Mouse (Mus musculus) adrenal gland, adult 18-20 months (tissue): Measurements from ENCODE around the gene Kbtbd13. TPM values are rescaled to one million over a fixed set of nuclear protein-coding genes. Genes with fewer than 3 reads are reported as not detected.
A peak's percentile ranks its signal among the peaks of the same experiment; 100 is the strongest.

Source experiments
- DNase-seq, 2 experiments: peaks; one replicate each; pipeline ENCODE4 v3.0.0; 2021 to 2022; ENCODE audit warnings: low spot score in 2 of 2
- total RNA-seq, 2 experiments: library from RNA; stranded (reverse); gene quantifications; 1 replicate in 1 of 2; 2 replicates in 1 of 2; pipeline ENCODE4 v1.2.3; 2021

The Kbtbd13 gene
- total RNA-seq, 2 experiments from 2014 or later: 0.17 to 0.26 TPM

DNA sequence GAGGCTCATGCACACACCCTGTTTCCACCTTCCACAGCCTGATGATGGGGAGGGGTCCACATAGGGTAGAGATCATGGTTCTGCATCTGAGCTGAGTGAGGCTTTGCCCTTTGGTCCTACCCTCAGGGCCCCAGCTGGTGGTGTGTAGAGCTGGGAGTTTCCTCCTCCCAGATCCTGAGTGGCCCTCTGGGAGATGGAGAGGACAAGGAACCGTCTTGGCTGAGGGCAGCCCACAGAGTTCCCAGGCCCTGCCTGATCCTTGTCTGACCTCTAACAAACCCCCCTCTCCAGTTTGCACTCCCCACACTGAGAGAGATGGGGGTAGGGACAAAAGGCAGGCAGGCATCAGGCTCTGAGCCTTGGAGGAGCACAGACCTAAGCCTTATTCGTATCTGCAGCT, 2.9 kb upstream of the Kbtbd13 start:
- no peak for DNase-seq

DNA sequence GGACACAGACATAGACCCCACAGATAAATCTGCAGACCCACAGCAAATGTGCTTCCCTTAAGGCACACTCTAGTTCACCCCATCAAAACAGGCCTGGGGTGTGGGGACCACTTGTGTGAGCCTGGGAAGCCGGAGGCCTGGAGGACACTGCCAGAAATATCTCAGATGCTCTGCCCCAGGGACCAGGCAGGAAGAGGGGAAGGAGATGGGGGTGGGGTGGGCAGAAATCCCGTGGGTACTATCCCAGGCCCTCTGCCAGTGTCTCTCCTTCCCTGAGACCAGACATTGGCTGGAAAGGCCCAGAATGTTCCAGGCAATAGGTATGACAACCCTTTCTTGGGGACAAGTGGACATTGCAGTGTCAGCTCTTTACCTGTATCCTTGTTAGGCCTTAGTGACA, 2.2 kb upstream of the Kbtbd13 start:
- no peak for DNase-seq

DNA sequence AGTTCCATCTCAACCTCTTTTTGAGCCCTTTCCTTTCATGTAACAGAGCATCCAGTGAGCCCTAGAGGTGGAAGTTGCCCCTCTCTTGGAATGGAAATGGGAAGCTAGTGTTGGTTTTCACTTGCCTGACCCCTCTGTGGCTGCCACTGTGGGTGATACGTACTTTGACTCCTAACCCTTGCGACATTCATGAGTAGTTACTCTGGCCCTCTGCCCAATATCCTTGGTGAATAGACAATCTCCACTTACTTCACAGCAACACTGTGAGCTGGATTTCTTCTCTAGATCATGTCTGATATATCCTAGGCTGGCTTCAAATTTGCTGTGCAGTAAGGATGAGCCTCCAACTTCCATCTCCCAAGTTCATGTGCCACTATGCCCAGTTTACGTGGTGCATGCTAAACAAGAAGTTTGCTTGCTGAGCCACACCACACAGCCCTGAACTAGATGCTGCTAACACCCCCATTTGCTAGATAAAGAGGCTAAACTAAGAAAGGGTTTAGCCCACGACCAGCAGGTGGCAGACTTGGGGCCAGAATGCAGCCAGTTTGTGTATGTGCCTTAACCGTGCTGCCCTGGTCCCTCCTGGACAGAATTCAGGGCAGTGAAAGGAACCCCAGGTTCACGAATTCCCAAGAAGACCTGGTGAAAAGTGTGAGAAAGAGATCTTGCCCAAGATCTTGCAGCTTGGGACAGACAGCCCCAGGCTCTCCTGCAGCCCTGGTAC, 1.3 kb upstream of the Kbtbd13 start:
- DNase-seq: peak; percentile 62 to 76

DNA sequence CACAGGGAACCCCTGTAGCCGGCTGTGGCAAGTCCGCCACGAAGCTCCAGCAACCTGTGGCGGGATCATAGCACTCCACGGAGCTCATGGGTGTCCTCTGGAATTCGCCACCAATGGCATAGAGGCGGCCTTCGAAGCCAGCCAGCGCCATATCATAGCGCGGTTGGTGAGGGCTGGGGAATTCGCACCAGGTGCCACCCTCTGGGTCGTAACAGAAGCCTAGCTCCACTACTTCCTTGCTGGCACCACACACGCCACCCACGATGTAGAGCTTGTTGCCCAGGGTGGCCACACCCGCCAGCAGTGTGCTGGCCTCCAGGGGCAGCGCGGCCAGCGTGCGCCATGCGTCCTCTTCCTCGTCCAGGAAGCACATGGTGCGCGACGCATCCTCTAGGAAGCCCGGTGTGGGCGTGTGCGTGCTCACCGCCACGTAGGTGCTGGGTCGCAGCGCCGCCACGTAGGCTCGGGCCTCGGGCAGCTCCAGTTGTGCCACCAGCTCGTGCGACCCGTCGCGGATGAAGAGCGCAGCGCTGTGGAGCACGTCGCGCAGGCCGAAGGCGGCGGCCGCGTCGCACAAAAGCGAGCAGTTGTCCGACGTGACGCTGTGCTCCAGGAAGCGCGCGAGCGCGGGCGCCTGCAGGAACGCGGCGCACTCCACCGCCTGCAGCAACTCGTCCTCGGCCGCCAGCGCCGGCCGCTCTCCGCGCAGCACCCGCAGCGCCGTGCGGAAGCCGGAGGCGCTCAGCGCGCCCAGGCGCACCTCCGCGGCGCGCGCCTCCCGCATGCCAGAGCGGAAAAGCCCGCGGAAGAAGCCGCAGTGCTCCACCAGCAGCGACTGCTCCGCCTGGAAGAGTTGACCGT, 470 bp downstream of the Kbtbd13 start:
- DNase-seq: no peak

GRCm38 (mm10) chr9:65386373-65387140, 4.9 kb downstream of the Kbtbd13 start:
- no peak for DNase-seq

- no peak for DNase-seq
These were observed 7.2 kb downstream of the Kbtbd13 start for GRCm38 (mm10) chr9:65384276-65384675.

- DNase-seq: no peak
These were observed 8.7 kb downstream of the Kbtbd13 start for GRCm38 (mm10) chr9:65382751-65383097.

DNA sequence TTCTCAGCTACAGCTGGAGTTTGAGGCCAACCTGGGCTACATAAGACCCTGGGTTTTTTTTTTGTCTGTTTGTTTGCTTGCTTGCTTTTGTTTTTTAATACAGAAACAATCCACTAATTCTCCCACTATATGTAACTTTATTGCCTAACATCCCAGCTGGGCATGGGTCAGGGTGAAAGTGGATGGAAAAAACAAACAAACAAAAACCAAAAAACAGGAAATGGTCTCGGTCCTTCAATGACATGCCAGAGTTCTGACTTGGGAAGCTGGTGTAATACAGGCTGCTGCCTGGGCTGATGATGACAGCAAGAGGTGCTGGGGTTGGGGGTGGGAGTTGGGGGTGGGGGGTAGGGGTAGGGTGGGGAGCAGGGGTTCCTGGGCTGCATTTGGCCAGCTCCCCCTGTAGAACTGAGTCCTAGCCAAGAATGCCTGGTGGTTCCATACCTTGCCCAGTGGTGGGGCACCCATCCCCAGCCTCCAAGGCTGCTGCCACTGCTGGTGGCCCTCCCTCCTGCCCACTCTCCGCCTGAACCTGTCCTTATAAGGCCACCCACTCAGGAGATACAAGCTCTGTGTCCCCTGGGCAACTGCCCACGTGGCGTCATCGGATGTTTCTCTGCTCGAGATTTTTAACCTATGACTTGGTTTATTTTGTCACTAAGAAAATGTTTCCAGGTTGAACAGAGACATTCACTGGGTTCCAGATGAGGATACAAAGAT, 9.3 kb downstream of the Kbtbd13 start:
- no peak for DNase-seq

- DNase-seq: no peak
These were observed 10.3 kb downstream of the Kbtbd13 start for GRCm38 (mm10) chr9:65381017-65381590.

DNA sequence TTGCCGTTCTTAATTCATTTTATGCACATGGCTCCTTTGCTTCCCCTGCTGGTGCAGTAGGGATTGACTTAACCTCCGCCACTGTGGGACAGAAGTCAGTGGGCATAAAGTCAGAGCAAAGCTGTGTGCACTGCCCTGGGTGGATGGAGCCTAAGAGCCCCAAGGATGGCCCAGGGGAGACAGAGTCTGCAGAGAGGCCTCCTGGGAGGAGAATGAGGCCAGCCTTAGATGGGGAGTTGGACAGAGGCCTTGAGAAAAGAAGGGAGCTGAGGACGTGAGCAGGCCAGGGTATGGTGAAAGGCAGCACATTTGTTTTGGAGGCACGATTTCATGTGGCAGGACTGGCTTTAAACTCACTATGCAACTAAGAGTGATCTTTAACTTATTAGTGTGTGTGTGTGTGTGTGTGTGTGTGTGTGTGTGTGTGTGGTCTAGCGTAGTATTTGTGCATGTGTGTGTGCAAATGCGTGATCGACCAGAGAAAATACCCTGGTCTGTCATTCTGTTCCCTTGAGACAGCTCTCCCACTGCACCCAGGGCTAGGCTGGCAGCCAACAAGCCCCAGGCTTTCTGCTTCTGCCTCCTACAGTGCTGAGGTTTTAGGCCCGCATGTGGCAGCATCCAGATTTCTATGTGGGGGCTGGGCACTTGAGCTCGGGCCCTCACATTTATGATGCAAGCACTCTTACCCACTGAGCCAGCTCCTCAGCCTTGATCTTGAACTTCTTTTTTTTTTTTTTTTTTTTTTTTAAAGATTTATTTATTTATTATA, 16.1 kb downstream of the Kbtbd13 start:
- DNase-seq: no peak

DNA sequence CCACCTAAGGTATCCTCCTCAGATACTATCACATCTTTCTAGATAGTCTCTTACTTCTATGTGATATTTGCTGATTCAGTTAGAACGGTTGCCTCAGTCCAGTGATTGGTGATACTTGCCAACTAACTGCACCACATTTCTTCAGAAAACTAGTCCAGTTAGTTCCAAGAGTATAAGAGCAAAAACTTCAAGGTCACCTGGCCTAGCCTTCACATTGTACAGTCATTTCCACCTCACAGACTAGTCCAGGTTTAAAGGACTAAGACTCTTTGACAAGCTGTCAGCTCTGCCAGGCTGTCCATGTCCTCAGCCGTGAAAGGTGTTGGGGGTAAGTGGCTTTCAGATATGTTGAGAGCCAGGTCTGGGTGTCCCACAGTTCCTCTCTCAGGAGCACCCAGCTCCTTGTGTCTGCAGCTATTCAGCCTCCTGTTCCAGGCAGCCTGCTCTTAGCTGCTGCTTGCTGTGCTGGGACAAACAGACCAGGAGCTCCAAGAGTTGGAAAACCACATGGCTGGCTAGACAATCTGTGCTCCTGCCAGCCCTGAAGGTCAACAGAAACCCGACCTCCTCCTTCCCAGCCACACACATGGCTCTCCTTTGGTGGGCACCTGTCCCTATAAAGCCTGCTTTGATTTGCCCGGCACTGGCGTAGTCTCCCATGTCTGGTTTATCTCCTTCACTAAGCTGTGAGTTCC, 16.8 kb downstream of the Kbtbd13 start:
- no peak for DNase-seq

DNA sequence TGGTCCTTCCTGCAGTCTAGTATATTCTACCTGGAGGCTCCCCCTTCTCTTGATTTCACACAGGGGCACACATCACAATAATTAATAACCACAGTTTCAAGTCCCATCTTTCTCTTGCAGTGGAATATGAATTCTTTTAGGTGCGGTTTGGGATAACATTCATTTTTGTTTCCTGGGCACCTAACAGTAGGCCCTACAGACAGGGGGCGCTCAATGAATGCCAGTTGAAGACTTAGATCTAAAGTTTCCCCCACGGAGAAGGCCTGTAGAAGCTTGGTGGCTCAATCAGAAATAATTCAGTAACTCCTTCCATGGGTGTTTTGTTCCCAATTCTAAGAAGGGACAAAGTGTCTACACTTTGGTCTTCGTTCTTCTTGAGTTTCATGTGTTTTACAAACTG, 19.0 kb downstream of the Kbtbd13 start:
- no peak for DNase-seq

GRCm38 (mm10) chr9:65371756-65372155, 19.7 kb downstream of the Kbtbd13 start:
- DNase-seq: no peak

GRCm38 (mm10) chr9:65365721-65366120, 25.7 kb downstream of the Kbtbd13 start:
- DNase-seq: no peak

DNA sequence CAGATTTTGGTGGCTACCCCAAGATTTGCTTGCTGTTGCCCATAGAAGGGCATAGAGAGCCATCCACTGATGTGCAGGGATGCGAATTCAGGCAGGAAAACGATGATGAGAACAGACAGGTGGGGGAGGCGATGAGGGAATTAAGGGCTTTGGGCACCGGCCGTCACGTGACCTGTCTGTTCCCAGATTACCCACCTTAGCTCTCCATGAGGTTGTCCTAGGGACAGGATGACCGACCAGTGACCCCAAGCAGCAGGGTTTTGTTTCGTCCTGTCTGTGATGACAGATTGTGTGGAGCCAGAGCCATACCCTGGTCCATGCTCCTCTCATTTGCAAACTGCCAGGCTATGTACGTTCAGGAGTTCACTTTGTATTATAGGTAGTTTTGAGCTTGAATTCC, 27.8 kb downstream of the Kbtbd13 start:
- DNase-seq: no peak

- no peak for DNase-seq
These were observed 30.6 kb downstream of the Kbtbd13 start, which contains the start of gene Ubap1l for GRCm38 (mm10) chr9:65360641-65361448. Gene Ubap1l (plus strand): TSS chr9:65361041.

DNA sequence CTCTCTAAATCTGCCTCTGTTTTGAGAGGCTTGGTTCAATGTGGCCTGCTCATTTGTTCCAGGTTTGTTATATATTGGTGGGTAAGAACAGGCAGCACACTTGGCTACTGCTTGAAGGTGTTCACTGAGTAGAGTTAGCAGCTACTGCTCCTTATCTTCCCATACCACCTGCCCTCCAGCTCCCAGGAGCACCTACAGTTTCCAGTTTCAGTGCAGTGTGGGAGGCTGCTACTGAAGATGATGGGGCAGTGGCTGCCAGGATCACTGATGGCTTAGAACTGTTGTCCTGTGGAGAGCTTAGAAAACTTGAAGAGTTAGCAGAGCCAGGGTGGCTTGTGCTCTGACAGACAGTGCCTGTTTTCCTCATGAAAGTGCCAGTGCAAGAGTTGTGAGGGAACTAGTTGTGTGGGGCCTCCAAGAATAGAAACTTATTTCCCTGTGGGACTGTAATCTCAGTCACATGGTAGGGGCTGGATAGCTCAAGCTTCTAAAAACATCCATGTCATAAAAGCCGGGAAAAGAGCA, 32.4 kb downstream of the Kbtbd13 start:
- no peak for DNase-seq

GRCm38 (mm10) chr9:65356971-65357370, 34.5 kb downstream of the Kbtbd13 start:
- peak in 1 of 2 experiments; percentile 27 for DNase-seq
